Mouse (Mus musculus) limb, embryonic 11.5 days (tissue): ENCODE measurements around the gene Arl2bp. TPM values are rescaled to one million over a fixed set of nuclear protein-coding genes. Genes with fewer than 3 reads are reported as not detected.
A peak's percentile ranks its signal among the peaks of the same experiment; 100 is the strongest.

Experiments used
- ATAC-seq: fragments of 200-750 bp; cut with Nextera tagmentation; 2 replicates; pipeline ENCODE4 v1.8.0; 2017; ENCODE audit warnings: low read depth; ENCODE audit not compliant: insufficient number of reproducible peaks, low FRiP score, low TSS enrichment
- DNase-seq: peaks from one replicate; pipeline ENCODE4 v3.0.0-alpha.2; 2015; ENCODE audit warnings: low spot score
- H3K27ac ChIP-seq: fragments of 300-500 bp; sonication (generic); replicated peaks from 2 replicates; pipeline ENCODE4 v1.5.1; 2014; ENCODE audit warnings: low read depth, mild to moderate bottlenecking, low read length
- H3K27me3 ChIP-seq: fragments of 300-500 bp; sonication (generic); 2 replicates; pipeline ENCODE4 v1.6.1; 2014; ENCODE audit warnings: mild to moderate bottlenecking, low read length, mixed read lengths; ENCODE audit not compliant: control insufficient read depth, insufficient read depth
- H3K36me3 ChIP-seq: fragments of 300-500 bp; sonication (generic); 2 replicates; pipeline ENCODE4 v1.6.1; 2014; ENCODE audit warnings: mild to moderate bottlenecking, low read length, moderate library complexity, mixed read lengths; ENCODE audit not compliant: control insufficient read depth, insufficient read depth
- H3K4me1 ChIP-seq: fragments of 300-500 bp; sonication (generic); 2 replicates; pipeline ENCODE4 v1.6.1; 2014; ENCODE audit warnings: low read length, mixed read lengths; ENCODE audit not compliant: control insufficient read depth, insufficient read depth
- H3K4me2 ChIP-seq: fragments of 300-500 bp; sonication (generic); 2 replicates; pipeline ENCODE4 v1.6.1; 2014; ENCODE audit warnings: low read depth, mild to moderate bottlenecking, moderate library complexity; ENCODE audit not compliant: severe bottlenecking
- H3K4me3 ChIP-seq: fragments of 300-500 bp; sonication (generic); 2 replicates; pipeline ENCODE4 v1.5.1; 2014; ENCODE audit warnings: low read depth, low read length
- H3K9ac ChIP-seq: fragments of 300-500 bp; sonication (generic); 2 replicates; pipeline ENCODE4 v1.6.1; 2014; ENCODE audit warnings: mild to moderate bottlenecking, low read length
- H3K9me3 ChIP-seq: fragments of 300-500 bp; sonication (generic); 2 replicates; pipeline ENCODE4 v1.6.1; 2016; ENCODE audit warnings: low read length; ENCODE audit not compliant: control insufficient read depth
- WGBS: fragments of 180-500 bp; shearing (Covaris S2); extraction: QIAGEN DNeasy Blood & Tissue Kit; methylation state at CpG from one replicate; pipeline ENCODE4 v1.1.7; 2014; 5-methylcytosine and 5-hydroxymethylcytosine counted together
- polyA plus RNA-seq: library from polyadenylated mRNA; unstranded; fragments of >200 nt; fragmentation: Nextera tagmentation; extraction: Ambion mirVana; gene quantifications from 2 replicates; pipeline ENCODE4 v1.2.1, GENCODE M21; 2014

The Arl2bp gene
- polyA plus RNA-seq, 1 experiment from 2014 or later = 60.6 TPM

- Histone ChIP-seq H3K4me1 (peaks cover 3% of the 10 kb centered on the region; the same call in 1 of the 2 replicates), H3K36me3 (no peaks in the 10 kb centered on the region), H3K4me3 (no peak overlapping the region), H3K9me3 (no peaks in the 10 kb centered on the region), H3K27ac (no peak overlapping the region), H3K4me2 (no peak overlapping the region), H3K9ac (no peak overlapping the region), H3K27me3 (peaks cover 45% of the 10 kb centered on the region)
- DNase-seq (no peak), ATAC-seq (no peak)
- WGBS = 78% methylated on average over 6 of the region's 6 CpGs
These were observed 31.6 kb downstream of the Arl2bp start for GRCm38 (mm10) chr8:94697956-94698355.

DNA sequence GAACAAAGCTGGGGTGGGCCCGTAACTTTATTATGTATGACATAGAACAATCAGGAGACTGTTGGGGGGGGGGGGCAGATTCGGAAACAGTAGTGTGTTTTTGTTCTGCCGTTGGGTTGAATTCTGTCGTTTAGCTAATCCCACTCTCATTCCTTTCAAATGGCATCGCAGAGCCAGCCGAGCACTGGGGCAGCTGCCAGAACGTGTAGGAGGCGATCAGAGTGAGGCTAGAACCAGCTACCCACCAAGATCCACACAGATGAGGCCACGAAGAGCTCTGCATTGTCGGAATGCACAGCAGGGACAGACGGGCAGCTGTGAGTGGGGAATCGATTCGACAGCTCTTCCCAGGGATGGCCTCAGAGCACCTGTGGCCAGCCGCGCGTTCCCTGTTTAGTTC lies 33.0 kb downstream of the Arl2bp start:
- peaks cover 3% of the 10 kb centered on the region; the same call in 1 of the 2 replicates for H3K4me1 ChIP-seq
- no peak for DNase-seq
- H3K9me3 ChIP-seq = no peaks in the 10 kb centered on the region
- H3K9ac ChIP-seq = no peak overlapping the region
- H3K27me3 ChIP-seq = peaks cover 33% of the 10 kb centered on the region
- no peak overlapping the region for H3K4me3 ChIP-seq
- H3K36me3 ChIP-seq = no peaks in the 10 kb centered on the region
- ATAC-seq = no peak
- H3K4me2 ChIP-seq = no peak overlapping the region
- 76% methylated on average over 16 of the region's 16 CpGs for WGBS
- H3K27ac ChIP-seq = no peak overlapping the region

DNA sequence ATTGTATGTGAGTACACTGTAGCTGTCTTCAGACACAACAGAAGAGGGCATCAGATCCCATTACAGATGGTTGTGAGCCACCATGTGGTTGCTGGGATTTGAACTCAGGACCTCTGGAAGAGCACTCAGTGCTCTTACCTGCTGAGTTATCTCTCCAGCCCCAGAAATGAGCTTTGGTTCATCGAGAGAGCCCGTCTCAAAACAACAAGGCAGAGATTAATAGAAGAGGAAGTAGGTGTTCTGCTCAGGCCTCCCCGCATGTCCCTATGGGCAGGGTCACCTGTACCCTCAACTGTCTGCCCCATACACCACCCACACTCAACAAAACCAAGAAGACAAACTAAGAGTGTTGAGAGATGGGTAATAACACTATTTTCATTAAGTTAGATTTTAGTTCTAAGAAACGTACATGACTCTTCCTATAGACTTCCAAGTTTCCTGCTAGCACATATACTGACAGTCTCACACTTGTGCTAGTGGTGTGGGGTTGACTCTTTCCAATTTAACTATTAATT lies 34.1 kb downstream of the Arl2bp start:
- DNase-seq = no peak

DNA sequence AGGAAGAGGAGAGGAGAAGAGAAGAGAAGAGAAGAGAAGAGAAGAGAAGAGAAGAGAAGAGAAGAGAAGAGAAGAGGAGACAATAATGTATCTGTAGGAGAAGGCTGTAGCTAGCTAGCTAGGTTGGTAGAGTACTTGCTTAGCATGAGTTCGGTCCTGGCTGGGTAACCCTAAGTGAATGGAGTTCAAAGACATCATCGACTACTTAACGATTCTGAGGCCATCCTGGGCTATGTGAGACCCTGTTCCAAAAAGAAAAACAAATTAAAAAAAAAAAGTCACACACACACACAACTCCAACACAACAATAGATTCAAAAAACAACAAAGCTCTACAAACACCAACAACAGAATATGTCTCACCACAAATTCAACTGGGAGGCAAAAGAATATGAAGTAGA lies 35.8 kb downstream of the Arl2bp start:
- Histone ChIP-seq H3K9ac (no peak overlapping the region), H3K9me3 (no peaks in the 10 kb centered on the region), H3K4me3 (no peak overlapping the region), H3K27ac (no peak overlapping the region), H3K4me2 (peak overlapping the region; percentile 40; the same call in 1 of the 2 replicates), H3K36me3 (no peaks in the 10 kb centered on the region), H3K27me3 (peaks cover 5% of the 10 kb centered on the region), H3K4me1 (no peaks in the 10 kb centered on the region)
- WGBS = 77% methylated on average over 3 of the region's 3 CpGs
- DNase-seq = no peak
- no peak for ATAC-seq

More for the DNA sequence above, 34.1 kb downstream of the Arl2bp start:
- Histone ChIP-seq H3K9me3 (no peaks in the 10 kb centered on the region), H3K9ac (no peak overlapping the region), H3K27me3 (peaks cover 22% of the 10 kb centered on the region), H3K36me3 (no peaks in the 10 kb centered on the region), H3K4me2 (no peak overlapping the region), H3K4me3 (no peak overlapping the region), H3K4me1 (no peaks in the 10 kb centered on the region; the same call in 1 of the 2 replicates), H3K27ac (no peak overlapping the region)
- WGBS = 87% methylated on average over 4 of the region's 4 CpGs
- ATAC-seq = no peak

- H3K9ac ChIP-seq = no peak overlapping the region
- peak; percentile 76 for ATAC-seq
- no peaks in the 10 kb centered on the region for H3K27me3 ChIP-seq
- no peaks in the 10 kb centered on the region for H3K36me3 ChIP-seq
- DNase-seq = peak; percentile 87
- H3K27ac ChIP-seq = no peak overlapping the region
- H3K9me3 ChIP-seq = no peaks in the 10 kb centered on the region
- H3K4me2 ChIP-seq = peak overlapping the region; percentile 40
- no peaks in the 10 kb centered on the region for H3K4me1 ChIP-seq
- peak overlapping the region; percentile 34 for H3K4me3 ChIP-seq
- WGBS = under 1% methylated on average over 35 of the region's 35 CpGs
These were observed 36.7 kb downstream of the Arl2bp start for GRCm38 (mm10) chr8:94702844-94703813.

GRCm38 (mm10) chr8:94703972-94704668 lies 37.7 kb downstream of the Arl2bp start:
- under 1% methylated on average over 35 of the region's 35 CpGs for WGBS
- Histone ChIP-seq H3K36me3 (no peaks in the 10 kb centered on the region), H3K4me3 (peak overlapping the region; percentile 46), H3K27me3 (no peaks in the 10 kb centered on the region), H3K9ac (peak overlapping the region; percentile 55), H3K27ac (no peak overlapping the region), H3K4me1 (no peaks in the 10 kb centered on the region), H3K9me3 (no peaks in the 10 kb centered on the region), H3K4me2 (peak overlapping the region; percentile 62)
- peak; percentile 100 for DNase-seq
- peak; percentile 91 for ATAC-seq

GRCm38 (mm10) chr8:94704669-94704984 lies 38.2 kb downstream of the Arl2bp start:
- H3K9me3 ChIP-seq = no peaks in the 10 kb centered on the region
- no peaks in the 10 kb centered on the region for H3K27me3 ChIP-seq
- H3K4me2 ChIP-seq = peak overlapping the region; percentile 62
- 0 out of 2 replicates have a peak, but pooled peaks have one; percentile 1 for ATAC-seq
- no peak for DNase-seq
- H3K36me3 ChIP-seq = no peaks in the 10 kb centered on the region
- WGBS = 17% methylated on average over 9 of the region's 9 CpGs
- H3K27ac ChIP-seq = no peak overlapping the region
- peak overlapping the region; percentile 46 for H3K4me3 ChIP-seq
- H3K9ac ChIP-seq = peak overlapping the region; percentile 55
- no peaks in the 10 kb centered on the region for H3K4me1 ChIP-seq

DNA sequence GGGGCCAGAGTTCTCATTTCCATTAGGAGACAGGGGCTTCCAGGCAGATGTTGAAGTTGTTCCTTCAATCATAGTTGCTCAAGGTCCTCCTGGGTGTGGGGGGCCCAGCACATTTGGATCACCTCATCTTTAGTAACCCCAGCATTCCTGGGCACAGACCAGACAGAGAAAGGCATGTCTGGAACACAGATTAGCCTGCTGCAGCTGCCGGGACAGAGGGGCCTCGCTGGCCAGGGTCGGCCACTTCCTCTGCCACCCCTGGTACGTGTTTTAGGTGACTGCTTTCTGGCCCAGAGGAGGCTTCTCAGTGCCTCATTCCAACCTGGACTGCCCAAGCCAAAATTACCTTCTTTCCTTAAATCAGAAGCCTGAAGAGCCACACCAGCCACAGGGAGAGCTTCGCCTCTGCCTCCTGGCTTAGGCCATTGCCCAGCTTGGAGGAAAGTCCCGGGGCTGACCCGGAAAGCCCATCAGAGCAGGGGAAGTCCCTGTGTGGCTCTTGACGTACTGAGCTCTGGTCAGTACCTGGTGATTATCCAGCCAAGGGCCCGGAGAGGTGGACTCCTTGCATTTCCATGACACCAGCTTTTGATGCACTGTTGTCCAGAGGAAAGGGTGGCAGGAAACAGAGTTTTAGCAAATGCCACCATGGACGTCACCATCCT lies 39.3 kb downstream of the Arl2bp start:
- Histone ChIP-seq H3K4me2 (no peak overlapping the region), H3K27ac (no peak overlapping the region), H3K4me1 (0 out of 2 replicates have a peak, but pooled peaks cover 3% of the 10 kb centered on the region), H3K9me3 (no peaks in the 10 kb centered on the region), H3K9ac (no peak overlapping the region), H3K4me3 (no peak overlapping the region), H3K36me3 (no peaks in the 10 kb centered on the region), H3K27me3 (no peaks in the 10 kb centered on the region)
- DNase-seq (no peak), ATAC-seq (no peak)
- 76% methylated on average over 10 of the region's 10 CpGs for WGBS
